Mouse (Mus musculus): ENCODE results near the gene Art5. TPM values are rescaled to one million over a fixed set of nuclear protein-coding genes. Genes with fewer than 3 reads are reported as not detected.

The Art5 gene
- 0.40 TPM for polyA plus RNA-seq (2015; fragmentation: Illumina TruSeq; extraction: RNeasy Lipid Tissue Mini Kit (QIAGEN cat#74804); ENCODE audit: low read depth, low replicate concordance)

GRCm38 (mm10) chr7:102109171-102109570, at the start of gene Art5:
Gene Art5, minus strand, starts transcription at chr7:102109489.

GRCm38 (mm10) chr7:102116579-102117331, 7.5 kb upstream of the Art5 start, which contains the start of gene Chrna10:
Gene Chrna10, minus strand, starts transcription at chr7:102116828.

GRCm38 (mm10) chr7:102101487-102101886, 7.8 kb downstream of the Art5 start, which contains the start of gene Art1:
Gene Art1, plus strand, starts transcription at chr7:102101743.

GRCm38 (mm10) chr7:102082816-102083215, 26.5 kb downstream of the Art5 start, which contains the start of gene Trpc2:
Gene Trpc2, plus strand, starts transcription at chr7:102083116.

GRCm38 (mm10) chr7:102065046-102065891, 44.0 kb downstream of the Art5 start, which contains the start of the genes Rnf121, Xndc1 and Xntrpc:
Gene Rnf121, minus strand, starts transcription at chr7:102065469.
Gene Xndc1, plus strand, starts transcription at chr7:102065511.
Gene Xntrpc, plus strand, starts transcription at chr7:102065713.

Other genes with a start within 250 kb of the Art5 start
- gene Anapc15, start 245.8 kb downstream of the Art5 start, polyA plus RNA-seq (2015; fragmentation: Illumina TruSeq; extraction: RNeasy Lipid Tissue Mini Kit (QIAGEN cat#74804); ENCODE audit: low read depth, low replicate concordance): 35.2 TPM
- gene Folr1, start 238.7 kb downstream of the Art5 start, polyA plus RNA-seq (2015; fragmentation: Illumina TruSeq; extraction: RNeasy Lipid Tissue Mini Kit (QIAGEN cat#74804); ENCODE audit: low read depth, low replicate concordance): 15.2 TPM
- gene Lamtor1, start 203.6 kb downstream of the Art5 start, polyA plus RNA-seq (2015; fragmentation: Illumina TruSeq; extraction: RNeasy Lipid Tissue Mini Kit (QIAGEN cat#74804); ENCODE audit: low read depth, low replicate concordance): 170 TPM
- gene Tomt, start 203.1 kb downstream of the Art5 start, polyA plus RNA-seq (2015; fragmentation: Illumina TruSeq; extraction: RNeasy Lipid Tissue Mini Kit (QIAGEN cat#74804); ENCODE audit: low read depth, low replicate concordance): not detected
- 8.7 TPM for gene Lrrc51, start 175.6 kb downstream of the Art5 start, polyA plus RNA-seq (2015; fragmentation: Illumina TruSeq; extraction: RNeasy Lipid Tissue Mini Kit (QIAGEN cat#74804); ENCODE audit: low read depth, low replicate concordance)
- 47.5 TPM for gene Numa1, start 175.4 kb downstream of the Art5 start, polyA plus RNA-seq (2015; fragmentation: Illumina TruSeq; extraction: RNeasy Lipid Tissue Mini Kit (QIAGEN cat#74804); ENCODE audit: low read depth, low replicate concordance)
- gene Il18bp, start 90.8 kb downstream of the Art5 start, polyA plus RNA-seq (2015; fragmentation: Illumina TruSeq; extraction: RNeasy Lipid Tissue Mini Kit (QIAGEN cat#74804); ENCODE audit: low read depth, low replicate concordance): 6.8 TPM
- 45.0 TPM for gene Rnf121, start 44.0 kb downstream of the Art5 start, polyA plus RNA-seq (2015; fragmentation: Illumina TruSeq; extraction: RNeasy Lipid Tissue Mini Kit (QIAGEN cat#74804); ENCODE audit: low read depth, low replicate concordance)
- gene Xndc1, start 44.0 kb downstream of the Art5 start, polyA plus RNA-seq (2015; fragmentation: Illumina TruSeq; extraction: RNeasy Lipid Tissue Mini Kit (QIAGEN cat#74804); ENCODE audit: low read depth, low replicate concordance): 21.7 TPM
- gene Xntrpc, start 43.8 kb downstream of the Art5 start, polyA plus RNA-seq (2015; fragmentation: Illumina TruSeq; extraction: RNeasy Lipid Tissue Mini Kit (QIAGEN cat#74804); ENCODE audit: low read depth, low replicate concordance): 1.3 TPM
- gene Trpc2, start 26.4 kb downstream of the Art5 start, polyA plus RNA-seq (2015; fragmentation: Illumina TruSeq; extraction: RNeasy Lipid Tissue Mini Kit (QIAGEN cat#74804); ENCODE audit: low read depth, low replicate concordance): 0.37 TPM
- gene Art1, start 7.7 kb downstream of the Art5 start, polyA plus RNA-seq (2015; fragmentation: Illumina TruSeq; extraction: RNeasy Lipid Tissue Mini Kit (QIAGEN cat#74804); ENCODE audit: low read depth, low replicate concordance): not detected
- not detected for gene Chrna10, start 7.3 kb upstream of the Art5 start, polyA plus RNA-seq (2015; fragmentation: Illumina TruSeq; extraction: RNeasy Lipid Tissue Mini Kit (QIAGEN cat#74804); ENCODE audit: low read depth, low replicate concordance)
- gene Nup98, start 100.7 kb upstream of the Art5 start, polyA plus RNA-seq (2015; fragmentation: Illumina TruSeq; extraction: RNeasy Lipid Tissue Mini Kit (QIAGEN cat#74804); ENCODE audit: low read depth, low replicate concordance): 16.7 TPM
- 30.4 TPM for gene Pgap2, start 100.7 kb upstream of the Art5 start, polyA plus RNA-seq (2015; fragmentation: Illumina TruSeq; extraction: RNeasy Lipid Tissue Mini Kit (QIAGEN cat#74804); ENCODE audit: low read depth, low replicate concordance)
- 49.4 TPM for gene Rhog, start 146.6 kb upstream of the Art5 start, polyA plus RNA-seq (2015; fragmentation: Illumina TruSeq; extraction: RNeasy Lipid Tissue Mini Kit (QIAGEN cat#74804); ENCODE audit: low read depth, low replicate concordance)
- gene Stim1, start 158.3 kb upstream of the Art5 start, polyA plus RNA-seq (2015; fragmentation: Illumina TruSeq; extraction: RNeasy Lipid Tissue Mini Kit (QIAGEN cat#74804); ENCODE audit: low read depth, low replicate concordance): 58.6 TPM